Mouse (Mus musculus): ENCODE data around the gene Etv5. TPM values are rescaled to one million over a fixed set of nuclear protein-coding genes. Genes with fewer than 3 reads are reported as not detected.

The Etv5 gene
- polyA plus RNA-seq, 1 experiment from 2014 or later, result 13.4 TPM

GRCm38 (mm10) chr16:22351194-22351593 lies 88.3 kb downstream of the Etv5 start:
- Histone ChIP-seq H3K36me3 (ENCODE audit: control insufficient read depth, insufficient read depth, low read length) (no peaks in the 10 kb centered on the region), H3K4me3 (ENCODE audit: low read depth, low read length) (no peak overlapping the region), H3K9ac (ENCODE audit: low read length) (no peak overlapping the region), H3K4me1 (ENCODE audit: control insufficient read depth, insufficient read depth, low read length) (no peaks in the 10 kb centered on the region), H3K27me3 (ENCODE audit: control insufficient read depth, insufficient read depth, low read length) (no peaks in the 10 kb centered on the region), H3K9me3 (ENCODE audit: control insufficient read depth, low read length) (no peaks in the 10 kb centered on the region), H3K27ac (ENCODE audit: low read depth, low read length) (no peak overlapping the region), H3K4me2 (no peak overlapping the region)
- WGBS, result 91% methylated on average over 4 of the region's 4 CpGs
- DNase-seq (ENCODE audit: low spot score, missing footprints) (no peak), ATAC-seq (ENCODE audit: low FRiP score) (no peak)

GRCm38 (mm10) chr16:22349798-22350197 lies 89.7 kb downstream of the Etv5 start:
- Histone ChIP-seq H3K36me3 (ENCODE audit: control insufficient read depth, insufficient read depth, low read length) (no peaks in the 10 kb centered on the region), H3K9ac (ENCODE audit: low read length) (no peak overlapping the region), H3K4me1 (ENCODE audit: control insufficient read depth, insufficient read depth, low read length) (no peaks in the 10 kb centered on the region), H3K4me3 (ENCODE audit: low read depth, low read length) (no peak overlapping the region), H3K27me3 (ENCODE audit: control insufficient read depth, insufficient read depth, low read length) (no peaks in the 10 kb centered on the region), H3K4me2 (no peak overlapping the region), H3K27ac (ENCODE audit: low read depth, low read length) (no peak overlapping the region), H3K9me3 (ENCODE audit: control insufficient read depth, low read length) (no peaks in the 10 kb centered on the region)
- ATAC-seq (ENCODE audit: low FRiP score) (no peak), DNase-seq (ENCODE audit: low spot score, missing footprints) (no peak)
- WGBS, result 90% methylated on average over 5 of the region's 5 CpGs

- Histone ChIP-seq H3K4me1 (ENCODE audit: control insufficient read depth, insufficient read depth, low read length) (no peaks in the 10 kb centered on the region), H3K9ac (ENCODE audit: low read length) (no peak overlapping the region), H3K9me3 (ENCODE audit: control insufficient read depth, low read length) (no peaks in the 10 kb centered on the region), H3K27ac (ENCODE audit: low read depth, low read length) (no peak overlapping the region), H3K36me3 (ENCODE audit: control insufficient read depth, insufficient read depth, low read length) (no peaks in the 10 kb centered on the region), H3K27me3 (ENCODE audit: control insufficient read depth, insufficient read depth, low read length) (no peaks in the 10 kb centered on the region), H3K4me3 (ENCODE audit: low read depth, low read length) (no peak overlapping the region), H3K4me2 (no peak overlapping the region)
- WGBS, result 38% methylated on average over 16 of the region's 16 CpGs
- ATAC-seq (ENCODE audit: low FRiP score) (no peak), DNase-seq (ENCODE audit: low spot score, missing footprints) (peak; percentile 84)
Measured at GRCm38 (mm10) chr16:22348478-22349270, 90.8 kb downstream of the Etv5 start.

GRCm38 (mm10) chr16:22348014-22348413 lies 91.5 kb downstream of the Etv5 start:
- H3K4me1 ChIP-seq (ENCODE audit: control insufficient read depth, insufficient read depth, low read length), result no peaks in the 10 kb centered on the region
- no peaks in the 10 kb centered on the region for H3K36me3 ChIP-seq (ENCODE audit: control insufficient read depth, insufficient read depth, low read length)
- no peak overlapping the region for H3K27ac ChIP-seq (ENCODE audit: low read depth, low read length)
- DNase-seq (ENCODE audit: low spot score, missing footprints), result no peak
- no peak overlapping the region for H3K4me2 ChIP-seq
- WGBS, result 60% methylated on average over 4 of the region's 4 CpGs
- no peak for ATAC-seq (ENCODE audit: low FRiP score)
- no peaks in the 10 kb centered on the region for H3K27me3 ChIP-seq (ENCODE audit: control insufficient read depth, insufficient read depth, low read length)
- H3K9ac ChIP-seq (ENCODE audit: low read length), result no peak overlapping the region
- H3K9me3 ChIP-seq (ENCODE audit: control insufficient read depth, low read length), result no peaks in the 10 kb centered on the region
- no peak overlapping the region for H3K4me3 ChIP-seq (ENCODE audit: low read depth, low read length)

- Histone ChIP-seq H3K9me3 (ENCODE audit: control insufficient read depth, low read length) (no peaks in the 10 kb centered on the region), H3K4me1 (ENCODE audit: control insufficient read depth, insufficient read depth, low read length) (no peaks in the 10 kb centered on the region), H3K9ac (ENCODE audit: low read length) (no peak overlapping the region), H3K4me3 (ENCODE audit: low read depth, low read length) (no peak overlapping the region), H3K27me3 (ENCODE audit: control insufficient read depth, insufficient read depth, low read length) (no peaks in the 10 kb centered on the region), H3K36me3 (ENCODE audit: control insufficient read depth, insufficient read depth, low read length) (no peaks in the 10 kb centered on the region), H3K27ac (ENCODE audit: low read depth, low read length) (no peak overlapping the region), H3K4me2 (no peak overlapping the region)
- DNase-seq (ENCODE audit: low spot score, missing footprints) (no peak), ATAC-seq (ENCODE audit: low FRiP score) (no peak)
- 93% methylated on average over 4 of the region's 4 CpGs for WGBS
Measured at GRCm38 (mm10) chr16:22341236-22341671, 98.3 kb downstream of the Etv5 start.

GRCm38 (mm10) chr16:22335781-22336180 lies 103.7 kb downstream of the Etv5 start:
- WGBS, result 78% methylated on average over 3 of the region's 3 CpGs
- no peak overlapping the region for H3K9ac ChIP-seq (ENCODE audit: low read length)
- no peak for ATAC-seq (ENCODE audit: low FRiP score)
- H3K4me1 ChIP-seq (ENCODE audit: control insufficient read depth, insufficient read depth, low read length), result no peaks in the 10 kb centered on the region
- H3K9me3 ChIP-seq (ENCODE audit: control insufficient read depth, low read length), result no peaks in the 10 kb centered on the region; the same call in 1 of the 2 replicates
- H3K27ac ChIP-seq (ENCODE audit: low read depth, low read length), result no peak overlapping the region
- no peaks in the 10 kb centered on the region for H3K27me3 ChIP-seq (ENCODE audit: control insufficient read depth, insufficient read depth, low read length)
- no peak for DNase-seq (ENCODE audit: low spot score, missing footprints)
- no peak overlapping the region for H3K4me2 ChIP-seq
- no peak overlapping the region for H3K4me3 ChIP-seq (ENCODE audit: low read depth, low read length)
- no peaks in the 10 kb centered on the region for H3K36me3 ChIP-seq (ENCODE audit: control insufficient read depth, insufficient read depth, low read length)

Other genes starting within 250 kb of the Etv5 start
- 473 and 513 TPM in 2 replicates for gene Tra2b, start 173.7 kb downstream of the Etv5 start, polyA plus RNA-seq (2014; fragmentation: Nextera tagmentation; extraction: Ambion mirVana)
- 0.15 and 0.28 TPM in 2 replicates for gene Dgkg, start 217.5 kb upstream of the Etv5 start, polyA plus RNA-seq (2014; fragmentation: Nextera tagmentation; extraction: Ambion mirVana)